Mouse (Mus musculus) brain, embryonic 18.5 days (tissue): Measurements from ENCODE around the gene Arhgap6.
"Not testable (repeated sequence)": the region's sequence is repeated elsewhere in the genome, so short reads cannot be mapped to it uniquely, and the experiment has no call there.

ENCODE experiments used
- DNase-seq: peaks from one replicate; pipeline ENCODE4 v3.0.0-alpha.2; 2012; ENCODE audit warnings: low read depth, low spot score

The Arhgap6 gene

DNA sequence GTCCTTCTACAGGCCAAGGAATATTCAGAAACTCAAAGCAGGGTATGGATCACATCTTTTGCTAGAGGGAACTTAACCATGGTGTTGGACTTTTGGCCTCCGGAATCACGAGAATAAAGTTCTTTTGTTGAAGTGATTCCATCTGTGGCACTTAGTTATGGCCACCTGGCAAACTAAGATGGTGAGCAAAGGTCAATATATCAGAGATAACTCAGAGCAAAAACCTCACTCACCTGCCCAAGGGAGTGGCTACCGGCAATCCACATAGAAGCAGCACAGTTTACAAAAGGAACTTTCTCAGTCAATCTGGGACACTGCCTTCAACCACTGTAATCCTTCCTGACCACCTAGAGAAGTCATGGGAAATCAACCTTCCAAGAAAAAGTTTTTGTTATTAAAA is 513.7 kb downstream of the Arhgap6 start:
- DNase-seq = no peak

DNA sequence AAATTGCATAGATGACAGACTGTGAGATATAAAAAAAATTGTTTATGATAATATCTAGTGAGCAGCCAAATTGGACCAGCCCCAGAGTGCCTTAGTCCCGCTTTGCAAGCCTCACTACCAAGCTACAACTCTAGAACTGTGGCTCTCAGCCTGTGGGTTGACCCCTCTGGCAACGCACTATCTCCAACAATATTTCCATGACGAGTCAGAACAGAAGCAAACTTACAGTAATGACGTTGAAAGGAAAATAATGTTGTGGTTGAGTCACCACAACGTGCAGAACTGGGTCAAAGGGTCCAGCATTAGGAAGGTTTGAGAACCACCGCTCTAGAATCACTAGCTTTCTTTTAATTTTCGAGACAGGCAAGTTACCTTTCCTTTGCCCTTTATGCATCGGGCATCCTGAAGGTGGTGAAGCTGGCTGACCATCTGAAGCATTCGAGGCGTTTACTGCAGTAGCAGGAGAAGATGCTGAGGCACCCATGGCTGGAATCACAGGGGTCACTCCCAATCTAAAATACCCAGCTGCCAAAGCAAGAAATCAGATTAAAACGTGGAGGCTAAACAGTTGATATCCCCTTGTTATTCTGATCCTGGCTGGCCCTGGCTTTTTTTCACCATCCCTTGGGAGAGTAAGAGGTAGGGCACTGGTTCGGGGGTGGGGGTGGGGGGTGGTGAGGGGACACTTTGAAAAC is 524.3 kb downstream of the Arhgap6 start:
- DNase-seq = no peak

DNA sequence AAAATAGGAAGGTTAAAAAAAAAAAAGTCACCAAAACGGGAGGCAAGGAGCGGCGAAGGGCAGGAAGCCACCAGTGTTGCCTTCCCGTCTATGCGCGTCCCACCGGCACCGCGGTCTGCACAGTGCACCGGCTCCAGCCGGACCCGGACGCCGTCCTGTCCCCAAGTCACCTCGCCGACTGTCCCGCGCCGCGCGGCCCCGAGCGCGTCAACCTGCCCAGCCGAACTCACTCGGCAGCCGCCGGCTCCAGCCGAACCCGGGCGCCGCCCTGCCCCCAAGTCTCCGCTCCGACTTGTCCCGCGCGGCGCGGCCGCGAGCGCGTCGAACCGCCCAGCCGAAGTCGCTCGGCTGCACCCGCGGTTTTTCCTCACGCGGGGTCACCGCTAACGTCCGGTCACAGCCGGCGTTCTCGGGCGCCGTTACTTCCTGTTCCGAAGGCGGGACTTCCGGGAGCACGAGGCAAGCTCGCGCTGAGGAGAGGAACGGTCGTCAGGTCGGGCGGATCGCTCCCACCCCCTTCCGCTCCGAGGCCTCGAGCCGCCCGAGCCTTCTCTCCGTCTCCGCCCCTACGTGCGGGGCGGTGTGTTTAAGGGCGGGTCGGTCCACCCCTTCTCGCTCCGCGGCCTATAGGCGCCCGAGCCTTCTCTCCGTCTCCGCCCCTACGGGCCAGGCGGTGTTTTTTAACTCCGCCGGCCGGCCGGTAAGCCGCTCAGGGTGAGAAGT is 525.2 kb downstream of the Arhgap6 start, which contains the start of gene Hccs:
Gene Hccs (minus strand): TSS at position 428 of the 723 bp plus-strand sequence.
- DNase-seq = peak; percentile 75

DNA sequence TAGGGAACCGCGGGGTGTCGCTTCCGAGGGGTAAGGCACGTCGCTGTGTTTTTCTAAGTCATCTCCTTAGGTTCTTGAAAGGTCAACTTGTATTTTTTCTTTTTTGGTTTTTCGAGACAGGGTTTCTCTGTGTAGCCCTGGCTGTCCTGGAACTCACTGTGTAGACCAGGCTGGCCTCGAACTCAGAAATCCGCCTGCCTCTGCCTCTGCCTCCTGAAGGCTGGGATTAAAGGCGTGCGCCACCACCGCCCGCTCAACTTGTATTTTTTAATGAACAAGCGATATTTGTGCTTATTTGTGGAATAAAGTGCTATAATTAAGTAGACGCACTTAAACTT is 525.7 kb downstream of the Arhgap6 start:
- not testable (repeated sequence) for DNase-seq

- DNase-seq = no peak
Measured at GRCm38 (mm10) chrX:169325929-169326595, 531.2 kb downstream of the Arhgap6 start.

DNA sequence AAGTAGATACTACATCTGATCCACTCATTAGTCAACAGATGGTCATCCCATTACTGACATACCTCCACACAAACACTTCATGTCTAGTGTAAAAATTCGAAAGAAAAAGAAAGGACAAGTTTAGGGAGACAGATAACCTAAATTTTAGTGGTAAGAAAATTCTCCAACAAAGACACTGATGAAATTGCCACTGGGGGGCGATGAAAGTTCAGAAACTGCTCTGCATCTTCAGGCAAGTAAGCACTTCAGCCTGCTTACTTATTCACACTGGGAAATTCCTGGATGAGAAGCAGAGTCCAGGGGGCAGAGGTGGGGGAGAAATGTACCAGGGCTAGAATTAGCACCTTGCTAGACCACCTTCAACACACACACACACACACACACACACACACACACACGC is 537.4 kb downstream of the Arhgap6 start:
- DNase-seq = no peak

GRCm38 (mm10) chrX:169337559-169337958 is 542.7 kb downstream of the Arhgap6 start:
- no peak for DNase-seq

GRCm38 (mm10) chrX:169338213-169338612 is 543.3 kb downstream of the Arhgap6 start:
- no peak for DNase-seq
